Comparison of ENCODE assay signal across 16 mouse cellular contexts in genomic region chr14:77825121-77825520, GRCm38 (mm10). TPM values are rescaled to one million over a fixed set of nuclear protein-coding genes. Genes with fewer than 3 reads are reported as not detected.
DNase-seq lines count a peak whose midpoint lies in the region; ATAC-seq and TF ChIP-seq lines count a peak whose summit lies in the region.
"Had no signal": no experiment of that assay in that cellular context is flagged by ENCODE, and none has a peak within 500 bp of the region (broad histone marks: within the 10 kb centered on the region; RNA-seq: fewer than 3 reads in every experiment).

No protein-coding gene starts in this region.

- no peaks in the 10 kb centered on the region; the same call in 1 of the 2 replicates for H3K4me1 ChIP-seq in lung, adult 2 months (ENCODE audit: control insufficient read depth, insufficient read depth, low read length)
- H3K4me1 ChIP-seq: embryonic facial prominence, embryonic 15.5 days; hindbrain, embryonic 13.5 days; kidney, embryonic 15.5 days; midbrain, embryonic 15.5 days had no signal

- no peak overlapping the region for H3K4me3 ChIP-seq in lung, adult 2 months (replicated peaks; ENCODE audit: extremely low read depth, low read depth, low read length)
- H3K4me3 ChIP-seq: embryonic facial prominence, embryonic 15.5 days; forebrain, embryonic 10.5 days; heart, adult 2 months; hindbrain, embryonic 13.5 days; kidney, embryonic 15.5 days; midbrain, embryonic 15.5 days had no signal

- peak; percentile 18 to 29 for DNase-seq in lung, adult 18-20 months
- DNase-seq in lung, adult 2 months = no peak
- peak; percentile 54 for DNase-seq in adrenal gland, adult 8-10 months
- DNase-seq in cerebellum, postnatal 10 days = no peak
- DNase-seq in layer of hippocampus, adult 8-10 months (ENCODE audit: low spot score in 2 of 2) = no peak
- DNase-seq in kidney, postnatal 25 days = no peak
- DNase-seq: cerebellum, adult 2 months; embryo, embryonic 11 days; gastrocnemius, postnatal 10 days; heart, adult 2 months had no signal

- WGBS in lung, adult 2 months = 81% methylated on average over 6 of the region's 6 CpGs

- TF ChIP-seq CTCF in lung, adult 2 months (IDR thresholded peaks at IDR 0.05; ENCODE audit: insufficient read depth, low read length) = no peak

- ATAC-seq in hematopoietic stem cell, adult 5-6 weeks (replicated peaks in 1 of 2; ENCODE audit: insufficient read depth in 1 of 2, low FRiP score in 2 of 2, low TSS enrichment in 1 of 2, low read depth in 1 of 2, poor library complexity in 2 of 2, severe bottlenecking in 2 of 2) = peak; percentile 12 to 72; a peak in 1 of 4 replicates
- ATAC-seq: midbrain, embryonic 15.5 days had no signal

- no peak for TF ChIP-seq POLR2A in lung, adult 2 months (IDR thresholded peaks at IDR 0.05; ENCODE audit: borderline replicate concordance, extremely low read depth, low read depth, low read length)

RNA-seq across cellular contexts. Expression of gene Dnajc15, which starts 49.8 kb away (rescaled TPM):
- 4.4 and 4.7 TPM in 2 replicates for polyA plus RNA-seq in lung, adult 2 months (2012; rRNA removed)
- total RNA-seq in adrenal gland, adult 8-10 months (2022) = 100 to 1,000 TPM; 203 to 420 (median 336) TPM
- total RNA-seq in hematopoietic stem cell, adult 5-6 weeks (2017) = 21.2 and 48.0 TPM in 2 replicates
- 10 to 100 TPM; 58.0 to 84.3 (median 65.3) TPM for total RNA-seq in layer of hippocampus, adult 8-10 months (2022)

Comparison
In these comparisons a context has a peak if more than half of its experiments do, and no peak if none do; other contexts are left out.
1. DNase-seq: peak in lung, adult 18-20 months (2 of 2) and adrenal gland, adult 8-10 months (single experiment); none in lung, adult 2 months (single experiment), cerebellum, postnatal 10 days (0 of 2), layer of hippocampus, adult 8-10 months (0 of 2) and kidney, postnatal 25 days (0 of 2).